Mouse (Mus musculus) brain, embryonic 14.5 days (tissue): ENCODE measurements around the gene Hist1h3i. TPM values are rescaled to one million over a fixed set of nuclear protein-coding genes. Genes with fewer than 3 reads are reported as not detected.
"Not testable (repeated sequence)": the region's sequence is repeated elsewhere in the genome, so short reads cannot be mapped to it uniquely, and the experiment has no call there.

ENCODE experiments used
- DNase-seq: peaks from one replicate; pipeline ENCODE4 v3.0.0-alpha.2; 2011; ENCODE audit warnings: low read depth
- CTCF ChIP-seq: fragments of 200-500 bp; IDR thresholded peaks from 2 replicates; pipeline ENCODE4 v1.5.1; 2012; ENCODE audit warnings: inconsistent platforms, mild to moderate bottlenecking, moderate library complexity, borderline replicate concordance; ENCODE audit not compliant: insufficient read depth, insufficient read length; ENCODE audit errors: extremely low read depth
- POLR2A ChIP-seq: fragments of 200-500 bp; IDR thresholded peaks from 2 replicates; pipeline ENCODE4 v1.6.1; 2012; ENCODE audit warnings: mild to moderate bottlenecking, inconsistent platforms, borderline replicate concordance; ENCODE audit not compliant: poor library complexity, insufficient read depth, insufficient read length, severe bottlenecking; ENCODE audit errors: extremely low read depth
- polyA plus RNA-seq: library from polyadenylated mRNA; depleted of rRNA; stranded (reverse); fragments of >200 nt; gene quantifications from 2 replicates; pipeline ENCODE4 v1.2.3, GENCODE M21; 2012; rRNA removed

Gene Hist1h3i
- polyA plus RNA-seq = 35.6 and 40.1 TPM in 2 replicates

- TF ChIP-seq CTCF (no peak), POLR2A (peak; percentile 3; the same call in 1 of the 2 replicates)
- DNase-seq = peak; percentile 98
These were observed at the start of gene Hist1h3i for GRCm38 (mm10) chr13:21783255-21783617. Hist1h3i (minus strand) TSS chr13:21783370.

GRCm38 (mm10) chr13:21831418-21832394 is 48.5 kb upstream of the Hist1h3i start, which contains the start of gene Hist1h4n:
Hist1h4n (minus strand) TSS chr13:21832196.
- not testable (repeated sequence) for DNase-seq

GRCm38 (mm10) chr13:21830344-21830743 is 47.2 kb upstream of the Hist1h3i start:
- TF ChIP-seq POLR2A = no peak
- no peak for TF ChIP-seq CTCF
- DNase-seq = no peak

GRCm38 (mm10) chr13:21828511-21828910 is 45.3 kb upstream of the Hist1h3i start:
- DNase-seq = no peak
- TF ChIP-seq CTCF (no peak), POLR2A (no peak)

DNA sequence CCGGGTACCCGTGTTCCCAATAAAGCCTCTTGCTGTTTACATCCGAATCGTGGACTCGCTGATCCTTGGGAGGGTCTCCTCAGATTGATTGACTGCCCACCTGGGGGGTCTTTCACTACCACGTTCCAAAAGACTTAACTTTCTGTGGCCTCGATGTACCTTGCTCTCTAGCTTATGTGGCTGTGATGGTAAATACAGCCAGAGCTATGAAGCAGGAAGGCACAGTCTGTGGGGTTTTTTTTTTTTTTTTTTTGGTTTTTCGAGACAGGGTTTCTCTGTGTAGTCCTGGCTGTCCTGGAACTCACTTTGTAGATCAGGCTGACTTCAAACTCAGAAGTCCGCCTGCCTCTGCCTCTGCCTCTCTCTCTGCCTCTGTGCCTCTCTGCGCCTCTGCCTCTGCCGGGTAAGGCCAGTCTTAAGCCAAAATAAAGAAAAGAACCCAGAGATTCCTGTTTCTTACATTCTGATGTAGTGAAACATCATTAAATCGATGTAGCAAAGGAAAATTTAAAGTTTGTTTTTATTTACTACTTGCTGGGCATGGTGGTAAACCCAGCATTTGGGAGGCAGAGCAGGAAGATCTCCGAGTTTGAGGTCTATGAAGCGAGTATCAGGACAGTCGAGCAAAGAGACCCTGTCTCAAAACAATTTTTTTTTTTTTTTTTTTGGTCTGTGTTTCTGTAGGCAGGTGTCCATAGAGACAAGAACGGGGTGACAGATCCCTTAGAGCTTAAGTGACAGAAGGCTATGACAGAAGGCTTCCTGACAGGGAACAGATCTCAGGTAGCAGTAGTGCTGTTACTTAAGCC is 37.1 kb upstream of the Hist1h3i start:
- not testable (repeated sequence) for DNase-seq

- DNase-seq = not testable (repeated sequence)
These were observed 28.9 kb upstream of the Hist1h3i start for GRCm38 (mm10) chr13:21812092-21812491.

GRCm38 (mm10) chr13:21811539-21811938 is 28.4 kb upstream of the Hist1h3i start, which contains the start of gene Hist1h4m:
Hist1h4m (plus strand) TSS chr13:21811746.
- DNase-seq = not testable (repeated sequence)

DNA sequence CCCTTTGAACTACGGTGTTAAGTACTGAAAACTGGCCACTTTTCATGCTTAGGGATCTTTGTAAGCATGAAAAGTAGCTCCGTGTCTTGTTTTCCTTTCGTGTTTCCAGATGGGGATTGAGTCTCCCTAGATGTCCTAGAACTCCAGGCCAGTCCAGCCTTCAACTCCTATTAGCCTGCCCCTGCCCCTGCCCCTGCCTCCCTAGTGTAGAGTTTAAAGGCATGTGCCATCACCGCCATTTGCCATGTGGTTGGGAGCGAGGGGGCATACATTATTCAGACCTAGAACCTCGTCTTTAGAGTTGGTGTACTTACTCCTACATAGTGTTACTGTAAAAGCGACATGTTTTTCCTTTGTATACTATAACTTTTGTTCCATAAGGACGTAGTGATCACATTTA is 27.9 kb upstream of the Hist1h3i start:
- not testable (repeated sequence) for DNase-seq

- not testable (repeated sequence) for DNase-seq
These were observed 26.9 kb upstream of the Hist1h3i start, which contains the start of the genes Hist1h2bq and Hist1h2ao for GRCm38 (mm10) chr13:21810073-21810472. Hist1h2bq (minus strand) TSS chr13:21810197. Hist1h2ao (plus strand) TSS chr13:21810465.

DNA sequence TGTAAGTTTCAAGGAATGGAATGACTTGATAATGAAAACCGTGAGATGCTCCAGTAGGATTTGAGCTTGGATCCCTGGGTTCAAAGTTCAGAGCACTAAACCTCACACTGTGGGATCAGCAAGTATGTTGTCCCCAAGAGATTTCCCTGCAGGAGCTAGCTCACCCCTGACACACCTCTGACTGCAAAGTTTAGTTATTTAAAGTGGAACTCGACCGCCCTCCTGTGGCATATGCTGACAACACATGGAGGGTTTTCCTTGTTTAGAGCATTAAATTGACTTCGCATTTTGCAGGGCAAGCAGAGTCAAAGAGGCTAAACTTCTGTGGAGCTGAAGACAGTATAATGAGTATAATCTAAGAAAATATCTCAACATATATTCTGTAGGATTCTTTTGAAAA is 19.9 kb upstream of the Hist1h3i start:
- DNase-seq = not testable (repeated sequence)

DNA sequence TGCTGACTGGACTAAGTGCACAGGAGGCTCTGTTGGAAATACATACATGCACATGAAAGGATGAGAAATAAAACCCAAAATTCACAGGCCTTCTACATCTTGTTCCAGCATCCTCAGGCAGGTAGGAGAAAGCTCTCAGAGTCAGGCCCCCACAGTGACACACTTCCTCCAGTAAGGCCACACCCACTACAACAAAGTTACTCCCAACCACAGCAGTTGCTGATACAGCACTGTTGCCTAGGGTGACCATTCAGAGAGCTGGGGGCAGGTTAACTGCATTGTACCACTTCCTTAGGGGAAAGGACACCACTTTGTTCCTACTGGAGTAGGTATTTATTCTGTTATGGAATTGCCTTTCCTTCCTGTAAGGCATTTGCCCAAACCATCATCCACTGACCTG is 14.0 kb upstream of the Hist1h3i start:
- not testable (repeated sequence) for DNase-seq

- no peak for DNase-seq
- TF ChIP-seq POLR2A (no peak), CTCF (no peak)
These were observed 12.4 kb upstream of the Hist1h3i start for GRCm38 (mm10) chr13:21795584-21795983.

DNA sequence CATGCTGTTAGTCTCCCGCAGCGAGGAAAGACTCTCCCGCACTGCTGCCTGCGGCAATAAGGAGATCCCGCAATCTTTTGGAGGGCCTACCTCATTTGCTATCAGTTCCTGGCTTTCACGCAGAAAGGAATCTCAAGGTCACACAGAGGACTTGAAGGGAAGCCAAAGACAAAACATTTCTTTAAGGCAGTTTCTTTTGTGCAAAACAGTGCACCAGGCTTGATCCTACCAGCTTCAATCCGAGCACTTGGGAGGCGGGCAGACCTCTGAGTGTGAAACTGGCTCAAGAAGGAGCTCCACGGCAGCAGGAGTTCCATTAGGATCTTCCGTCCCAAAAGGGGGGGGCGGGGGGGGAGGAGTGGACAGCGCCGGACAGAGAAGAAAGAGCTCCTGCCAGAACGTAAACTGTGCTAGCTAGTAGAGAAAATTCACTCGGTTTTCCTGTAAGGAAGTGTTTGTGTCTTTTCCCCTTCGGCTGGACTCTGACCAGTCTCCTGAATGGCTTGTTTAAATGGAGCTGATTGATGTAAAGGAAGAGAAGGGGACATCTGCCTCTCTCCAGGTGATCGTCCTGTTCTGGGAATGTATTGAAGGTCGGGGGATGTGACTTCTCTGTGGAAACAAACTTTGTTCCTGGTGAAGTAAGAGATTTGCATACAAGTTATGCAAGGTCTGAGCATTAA is 7.6 kb upstream of the Hist1h3i start:
- peak; percentile 41 for DNase-seq
- no peak for TF ChIP-seq CTCF
- TF ChIP-seq POLR2A = no peak

DNA sequence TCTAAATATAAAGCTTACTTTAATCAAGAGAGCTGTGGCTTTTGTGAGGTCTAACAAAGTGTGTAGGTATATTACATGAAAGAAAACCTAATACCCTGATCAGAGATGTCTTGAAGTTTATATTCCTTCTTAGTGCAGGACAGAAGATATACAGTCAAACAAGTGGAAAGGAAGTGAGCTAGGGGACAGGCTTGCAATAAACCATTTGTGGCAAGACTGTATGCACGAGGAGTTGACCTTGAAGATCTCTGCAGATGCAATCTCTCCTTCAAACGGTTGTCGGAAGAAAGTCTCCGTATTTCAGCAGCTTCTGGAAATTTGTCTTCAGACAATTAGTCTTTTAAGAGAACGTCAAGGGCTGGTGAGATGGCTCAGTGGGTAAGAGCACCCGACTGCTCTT is 6.8 kb upstream of the Hist1h3i start:
- DNase-seq = no peak
- TF ChIP-seq CTCF (no peak), POLR2A (no peak)
